23 mouse cellular contexts compared by ENCODE assay signal in genomic region chr3:133141877-133142276, GRCm38 (mm10). TPM values are rescaled to one million over a fixed set of nuclear protein-coding genes. Genes with fewer than 3 reads are reported as not detected.
A peak's percentile ranks its signal among the peaks of the same experiment; 100 is the strongest.
DNase-seq lines count a peak whose midpoint lies in the region; ATAC-seq and TF ChIP-seq lines count a peak whose summit lies in the region.
"Had no signal": no experiment of that assay in that cellular context is flagged by ENCODE, and none has a peak within 500 bp of the region (broad histone marks: within the 10 kb centered on the region; RNA-seq: fewer than 3 reads in every experiment).

No protein-coding gene starts in this region.

- no peak for TF ChIP-seq CTCF in G1E (IDR thresholded peaks at IDR 0.05; ENCODE audit: low read depth, low read length)
- no peak for TF ChIP-seq CTCF in MEL (IDR thresholded peaks at IDR 0.05 in 2 of 3, conservative IDR thresholded peaks at IDR 0.05 in 1 of 3; ENCODE audit: control insufficient read depth in 1 of 3, insufficient read depth in 1 of 3, low read depth in 2 of 3, low read length in 3 of 3, poor library complexity in 1 of 3, severe bottlenecking in 1 of 3)

- no peaks in the 10 kb centered on the region for H3K36me3 ChIP-seq in G1E (replicated peaks)
- H3K36me3 ChIP-seq in MEL (ENCODE audit: control insufficient read depth in 1 of 2, insufficient read depth in 2 of 2, low read length in 2 of 2) = peaks cover 0 to 12% of the 10 kb centered on the region in 2 experiments; a peak in 2 of 4 replicates
- H3K36me3 ChIP-seq: embryonic facial prominence, embryonic 13.5 days; embryonic facial prominence, embryonic 15.5 days; forebrain, embryonic 10.5 days; forebrain, embryonic 12.5 days had no signal

- peak overlapping the region; percentile 8; the same call in 1 of the 2 replicates for H3K4me3 ChIP-seq in G1E (ENCODE audit: low read depth, low read length)
- no peak overlapping the region for H3K4me3 ChIP-seq in MEL (ENCODE audit: control insufficient read depth in 1 of 2, insufficient read depth in 1 of 2, low read depth in 2 of 2, low read length in 2 of 2)
- H3K4me3 ChIP-seq: embryonic facial prominence, embryonic 13.5 days; embryonic facial prominence, embryonic 15.5 days; erythroblast, embryonic 14.5 days; forebrain, embryonic 10.5 days; forebrain, embryonic 12.5 days had no signal

- H3K79me2 ChIP-seq in MEL (ENCODE audit: control insufficient read depth, insufficient read depth, low read length, poor library complexity) = no peaks in the 10 kb centered on the region

- H3K9me3 ChIP-seq in G1E (replicated peaks) (no peaks in the 10 kb centered on the region), MEL (replicated peaks; ENCODE audit: insufficient read depth, low read length) (no peaks in the 10 kb centered on the region)
- H3K9me3 ChIP-seq: embryonic facial prominence, embryonic 13.5 days; embryonic facial prominence, embryonic 15.5 days; forebrain, embryonic 10.5 days; forebrain, embryonic 12.5 days had no signal

- no peaks in the 10 kb centered on the region for H3K27me3 ChIP-seq in G1E (ENCODE audit: insufficient read depth, low read length)
- no peaks in the 10 kb centered on the region for H3K27me3 ChIP-seq in MEL (ENCODE audit: control insufficient read depth in 1 of 2, insufficient read depth in 2 of 2, low read length in 2 of 2)
- H3K27me3 ChIP-seq: embryonic facial prominence, embryonic 13.5 days; embryonic facial prominence, embryonic 15.5 days; forebrain, embryonic 12.5 days had no signal

- DNase-seq in G1E (ENCODE audit: low spot score) (peak; percentile 8), MEL (ENCODE audit: low read depth, low spot score) (peak; percentile 79)
- DNase-seq in left cerebral cortex, postnatal 14 days (ENCODE audit: low spot score in 2 of 2) = no peak
- DNase-seq in heart, postnatal 4 days = no peak
- DNase-seq in ovary, postnatal 10 days (ENCODE audit: low spot score) = no peak
- DNase-seq: adrenal gland, adult 8-10 months; adrenal gland, postnatal 14 days; adrenal gland, postnatal 36 days; cerebellum, adult 11-12 months; cerebellum, adult 2 months; cerebellum, adult 9-10 months; cerebellum, postnatal 10 days; cerebellum, postnatal 25 days had no signal

- no peak overlapping the region for H3K9ac ChIP-seq in MEL (ENCODE audit: control insufficient read depth, low read depth, low read length, poor library complexity, severe bottlenecking)
- H3K9ac ChIP-seq: embryonic facial prominence, embryonic 13.5 days; embryonic facial prominence, embryonic 15.5 days; forebrain, embryonic 12.5 days had no signal

- TF ChIP-seq POLR2A in MEL (IDR thresholded peaks at IDR 0.05; ENCODE audit: control insufficient read depth in 1 of 2, insufficient read depth in 1 of 2, low read depth in 1 of 2, low read length in 2 of 2, poor library complexity in 1 of 2) = no peak

- H3K4me1 ChIP-seq in G1E (ENCODE audit: insufficient read depth, low read depth, low read length) = peaks cover 26% of the 10 kb centered on the region
- peaks cover 0 to 16% of the 10 kb centered on the region in 2 experiments; a peak in 3 of 4 replicates for H3K4me1 ChIP-seq in MEL (ENCODE audit: control insufficient read depth in 1 of 2, insufficient read depth in 2 of 2, low read length in 2 of 2)
- H3K4me1 ChIP-seq: embryonic facial prominence, embryonic 13.5 days; embryonic facial prominence, embryonic 15.5 days; forebrain, embryonic 10.5 days; forebrain, embryonic 12.5 days had no signal

- no peak overlapping the region for H3K27ac ChIP-seq in MEL (ENCODE audit: control insufficient read depth, low read depth, low read length)
- H3K27ac ChIP-seq: embryonic facial prominence, embryonic 13.5 days; embryonic facial prominence, embryonic 15.5 days; forebrain, embryonic 10.5 days; forebrain, embryonic 12.5 days had no signal

- peak; percentile 72 to 75; a peak in 3 of 4 replicates for TF ChIP-seq EP300 in MEL (IDR thresholded peaks at IDR 0.05; ENCODE audit: low read depth in 1 of 2, low read length in 2 of 2)

- intact Hi-C loops in left cerebral cortex, postnatal 14 days (cut with DNase I) = no loop called here

- TF ChIP-seq RAD21 in MEL (IDR thresholded peaks at IDR 0.05; ENCODE audit: low read depth, low read length) = no peak

- ATAC-seq in G1E (ENCODE audit: extremely low read depth, insufficient number of reproducible peaks, low FRiP score, poor library complexity, severe bottlenecking) = peak; percentile 83
- ATAC-seq in megakaryocyte progenitor cell, adult 5-6 weeks (replicated peaks; ENCODE audit: poor library complexity) = peak; percentile 76
- ATAC-seq: activated CD4-positive, CD25-positive, alpha-beta regulatory T cell, adult 4 months; forebrain, embryonic 14.5 days; forebrain, embryonic 16.5 days; Patski had no signal

TF ChIP-seq in MEL, 35 proteins besides CTCF, POLR2A, EP300 and RAD21 (continues in another document):
- no peak for TF ChIP-seq CHD1 (IDR thresholded peaks at IDR 0.05; ENCODE audit: low read depth, low read length)
- TF ChIP-seq CHD2 (IDR thresholded peaks at IDR 0.05; ENCODE audit: low read length) = no peak
- TF ChIP-seq HCFC1 (IDR thresholded peaks at IDR 0.05; ENCODE audit: low read depth, low read length) = no peak
- TF ChIP-seq MYB (IDR thresholded peaks at IDR 0.05; ENCODE audit: low read depth, low read length) = no peak
- TF ChIP-seq SMC3 (IDR thresholded peaks at IDR 0.05; ENCODE audit: low read depth, low read length) = no peak
- TF ChIP-seq RCOR1 (IDR thresholded peaks at IDR 0.05; ENCODE audit: low read depth, low read length) = peak; percentile 23; the same call in 1 of the 2 replicates
- TF ChIP-seq MAZ (IDR thresholded peaks at IDR 0.05; ENCODE audit: low read depth, low read length) = no peak
- TF ChIP-seq POLR2AphosphoS5 (IDR thresholded peaks at IDR 0.05; ENCODE audit: borderline replicate concordance, low read depth, low read length) = no peak
- TF ChIP-seq GABPA (IDR thresholded peaks at IDR 0.05; ENCODE audit: low read depth, low read length) = no peak
- TF ChIP-seq ZKSCAN1 (IDR thresholded peaks at IDR 0.05; ENCODE audit: low read depth, low read length) = no peak
- TF ChIP-seq NRF1 (IDR thresholded peaks at IDR 0.05; ENCODE audit: insufficient read depth, low read depth, low read length, poor library complexity, severe bottlenecking) = no peak
- no peak for TF ChIP-seq ELF1 (IDR thresholded peaks at IDR 0.05; ENCODE audit: low read depth, low read length)
- TF ChIP-seq MYC (IDR thresholded peaks at IDR 0.05; ENCODE audit: low read depth, low read length) = no peak
- no peak for TF ChIP-seq ZNF384 (IDR thresholded peaks at IDR 0.05; ENCODE audit: low read depth, low read length)
- TF ChIP-seq TAL1 (IDR thresholded peaks at IDR 0.05; ENCODE audit: low read length) = peak; percentile 73
- no peak for TF ChIP-seq E2F4 (IDR thresholded peaks at IDR 0.05; ENCODE audit: borderline replicate concordance, low read depth, low read length)
- no peak for TF ChIP-seq BHLHE40 (IDR thresholded peaks at IDR 0.05; ENCODE audit: borderline replicate concordance, low read depth, low read length)
- no peak for TF ChIP-seq USF2 (IDR thresholded peaks at IDR 0.05; ENCODE audit: borderline replicate concordance in 1 of 2, insufficient read depth in 1 of 2, low read depth in 1 of 2, low read length in 2 of 2)
- no peak for TF ChIP-seq POLR2AphosphoS2 (IDR thresholded peaks at IDR 0.05; ENCODE audit: low read length)
- peak; percentile 75 for TF ChIP-seq GATA1 (IDR thresholded peaks at IDR 0.05; ENCODE audit: low read depth, low read length)
- no peak for TF ChIP-seq ZMIZ1 (IDR thresholded peaks at IDR 0.05; ENCODE audit: low read depth, low read length)
- peak; percentile 52; the same call in 1 of the 2 replicates for TF ChIP-seq ETS1 (IDR thresholded peaks at IDR 0.05; ENCODE audit: low read depth, low read length)
- no peak for TF ChIP-seq JUND (IDR thresholded peaks at IDR 0.05; ENCODE audit: low read depth, low read length)
- no peak for TF ChIP-seq NELFE (IDR thresholded peaks at IDR 0.05; ENCODE audit: low read depth, low read length)
- TF ChIP-seq TCF12 (IDR thresholded peaks at IDR 0.05; ENCODE audit: low read depth, low read length) = peak; percentile 86
- no peak for TF ChIP-seq ZC3H11A (IDR thresholded peaks at IDR 0.05; ENCODE audit: low read depth, low read length)
- TF ChIP-seq SIN3A (IDR thresholded peaks at IDR 0.05; ENCODE audit: low read length) = no peak
- TF ChIP-seq KAT2A (conservative IDR thresholded peaks at IDR 0.05; ENCODE audit: low read depth, low read length) = no peak
- no peak for TF ChIP-seq TBP (IDR thresholded peaks at IDR 0.05; ENCODE audit: low read depth, low read length)
- TF ChIP-seq MAFK (IDR thresholded peaks at IDR 0.05; ENCODE audit: borderline replicate concordance, low read depth, low read length) = no peak
- TF ChIP-seq MAX (IDR thresholded peaks at IDR 0.05; ENCODE audit: low read length) = no peak
- TF ChIP-seq MEF2A (IDR thresholded peaks at IDR 0.05; ENCODE audit: extremely low read depth, insufficient replicate concordance, low read depth, low read length, poor library complexity, severe bottlenecking) = no peak
- TF ChIP-seq USF1 (IDR thresholded peaks at IDR 0.05; ENCODE audit: low read depth, low read length) = no peak

RNA-seq across cellular contexts. Expression of gene Gstcd, which starts 50.0 kb away (rescaled TPM):
- total RNA-seq in G1E (2014; fragmentation: Nextera tagmentation) = 59.9 and 64.0 TPM in 2 replicates
- total RNA-seq in G1E (2017) = 24.5 and 24.7 TPM in 2 replicates
- 11.8 and 14.9 TPM in 2 replicates for polyA plus RNA-seq in G1E (2012)
- total RNA-seq in MEL (2012; rRNA removed) = 17.2 and 19.2 TPM in 2 replicates
- 10 to 100 TPM in 1 of 2 experiments, not detected in 1; 15.5 TPM for polyA plus RNA-seq in MEL (2012; ENCODE audit: insufficient read depth in 1 of 2, insufficient read length in 2 of 2, low read depth in 1 of 2, low replicate concordance in 2 of 2, missing spikeins in 1 of 2)
- total RNA-seq in megakaryocyte progenitor cell, adult 5-6 weeks (2015) = 23.4 and 24.6 TPM in 2 replicates
- total RNA-seq in megakaryocyte progenitor cell, adult 5-6 weeks (2017) = 17.6 and 21.4 TPM in 2 replicates
- total RNA-seq in left cerebral cortex, postnatal 14 days (2021) = 1 to 10 TPM; 6.3 to 7.6 TPM
- total RNA-seq in heart, postnatal 4 days (2021) = 10 to 100 TPM in 1 of 2 experiments, 1 to 10 TPM in 1; 9.8 to 11.5 TPM

RNA-seq across cellular contexts. Expression of gene Ints12, which starts 50.2 kb away (rescaled TPM):
- total RNA-seq in G1E (2014; fragmentation: Nextera tagmentation) = 41.6 and 50.2 TPM in 2 replicates
- 21.5 and 24.3 TPM in 2 replicates for total RNA-seq in G1E (2017)
- polyA plus RNA-seq in G1E (2012) = 1.4 and 1.8 TPM in 2 replicates
- 11.0 and 13.8 TPM in 2 replicates for total RNA-seq in MEL (2012; rRNA removed)
- 10 to 100 TPM in 1 of 2 experiments, not detected in 1; 15.2 TPM for polyA plus RNA-seq in MEL (2012; ENCODE audit: insufficient read depth in 1 of 2, insufficient read length in 2 of 2, low read depth in 1 of 2, low replicate concordance in 2 of 2, missing spikeins in 1 of 2)
- 23.1 and 24.0 TPM in 2 replicates for total RNA-seq in megakaryocyte progenitor cell, adult 5-6 weeks (2015)
- total RNA-seq in megakaryocyte progenitor cell, adult 5-6 weeks (2017) = 12.5 and 14.9 TPM in 2 replicates
- total RNA-seq in left cerebral cortex, postnatal 14 days (2021) = 10 to 100 TPM; 11.5 to 13.6 TPM
- total RNA-seq in heart, postnatal 4 days (2021) = 1 to 10 TPM; 8.9 to 9.2 TPM

Comparison
In these comparisons a context has a peak if more than half of its experiments do, and no peak if none do; other contexts are left out.
1. DNase-seq: peak in G1E (single experiment) and MEL (single experiment); none in left cerebral cortex, postnatal 14 days (0 of 2), heart, postnatal 4 days (single experiment) and ovary, postnatal 10 days (single experiment).